Mouse (Mus musculus) thymus, adult 2 months (tissue): ENCODE data around the gene Ubl7. TPM values are rescaled to one million over a fixed set of nuclear protein-coding genes. Genes with fewer than 3 reads are reported as not detected.

Source experiments
- DNase-seq: peaks from one replicate; pipeline ENCODE4 v3.0.0; 2021
- H3K27ac ChIP-seq: fragments of 200-500 bp; 2 replicates; pipeline ENCODE4 v1.5.1; 2012; ENCODE audit warnings: low read length, control low read depth; ENCODE audit not compliant: control insufficient read depth, insufficient read depth
- H3K27me3 ChIP-seq: fragments of 200-500 bp; 2 replicates; pipeline ENCODE4 v1.6.1; 2012; ENCODE audit warnings: mild to moderate bottlenecking, low read length, moderate library complexity, mixed read lengths; ENCODE audit not compliant: control insufficient read depth, insufficient read depth
- H3K36me3 ChIP-seq: fragments of 200-500 bp; 2 replicates; pipeline ENCODE4 v1.6.1; 2012; ENCODE audit warnings: mild to moderate bottlenecking, low read length, moderate library complexity; ENCODE audit not compliant: control insufficient read depth, insufficient read depth
- H3K4me1 ChIP-seq: fragments of 200-500 bp; replicated peaks from 2 replicates; pipeline ENCODE4 v1.6.1; 2012; ENCODE audit warnings: low read length; ENCODE audit not compliant: control insufficient read depth, insufficient read depth
- H3K4me3 ChIP-seq: fragments of 200-500 bp; 2 replicates; pipeline ENCODE4 v1.5.1; 2012; ENCODE audit warnings: mild to moderate bottlenecking, low read length, control low read depth, moderate library complexity; ENCODE audit not compliant: control insufficient read depth, insufficient read depth
- CTCF ChIP-seq: fragments of 200-500 bp; IDR thresholded peaks from 2 replicates; pipeline ENCODE4 v1.5.1; 2012; ENCODE audit warnings: mild to moderate bottlenecking, control low read depth, low read length, moderate library complexity, borderline replicate concordance; ENCODE audit not compliant: control insufficient read depth, poor library complexity, insufficient read depth; ENCODE audit errors: extremely low read depth
- POLR2A ChIP-seq: fragments of 200-500 bp; IDR thresholded peaks from 2 replicates; pipeline ENCODE4 v1.6.1; 2012; ENCODE audit warnings: mild to moderate bottlenecking, low read length, control low read depth, moderate library complexity; ENCODE audit not compliant: control insufficient read depth, poor library complexity, insufficient read depth; ENCODE audit errors: extremely low read depth
- WGBS: fragments of 180-500 bp; shearing (Covaris S2); methylation state at CpG from one replicate; pipeline ENCODE4 v1.1.7; 2018; 5-methylcytosine and 5-hydroxymethylcytosine counted together
- polyA plus RNA-seq: library from polyadenylated mRNA; depleted of rRNA; stranded (reverse); fragments of >200 nt; gene quantifications from 2 replicates; pipeline ENCODE4 v1.2.3, GENCODE M21; 2012; rRNA removed

Gene Ubl7
- 182 and 201 TPM in 2 replicates for polyA plus RNA-seq

- peaks cover 5% of the 10 kb centered on the region for H3K36me3 ChIP-seq
- H3K4me1 ChIP-seq: peaks cover 4% of the 10 kb centered on the region
- no peak for TF ChIP-seq CTCF
- peak; percentile 93 for TF ChIP-seq POLR2A
- 3% methylated on average over 47 of the region's 47 CpGs for WGBS
- H3K27ac ChIP-seq: peak within 1 kb of the TSS; percentile 59
- DNase-seq: peak; percentile 91
- peak within 1 kb of the TSS; percentile 83 for H3K4me3 ChIP-seq
- H3K27me3 ChIP-seq: no peaks in the 10 kb centered on the region
Observed at GRCm38 (mm10) chr9:57910254-57911160, at the start of gene Ubl7. Ubl7 (plus strand) TSS chr9:57910979.

DNA sequence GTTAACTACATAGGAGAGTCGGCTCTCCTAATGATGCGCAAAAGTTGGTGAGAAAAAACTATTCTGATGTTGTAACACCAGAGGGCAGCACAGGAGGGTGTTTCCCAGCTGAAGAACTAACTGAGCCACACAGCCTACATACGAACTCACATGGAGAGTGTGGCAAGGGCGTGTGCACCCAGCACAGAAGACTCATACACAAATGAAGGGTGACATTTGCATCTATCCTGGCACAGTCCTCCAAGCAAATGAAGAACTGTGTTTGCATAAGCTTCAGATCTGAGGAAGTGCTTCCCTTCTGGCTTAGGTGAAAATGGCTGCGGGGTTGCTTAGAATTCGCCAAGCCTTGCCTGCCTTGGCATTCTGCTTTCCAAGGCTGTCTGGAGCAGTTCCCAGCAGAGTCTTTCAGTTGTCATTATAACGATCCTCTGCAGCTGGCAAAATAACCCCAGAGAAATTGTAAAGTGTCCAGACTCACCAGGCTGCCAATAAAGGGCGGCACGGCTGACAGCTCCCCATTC lies 48.8 kb upstream of the Ubl7 start:
- DNase-seq: peak; percentile 69
- 51% methylated on average over 9 of the region's 9 CpGs for WGBS
- Histone ChIP-seq H3K36me3 (no peaks in the 10 kb centered on the region), H3K27ac (no peak overlapping the region), H3K27me3 (no peaks in the 10 kb centered on the region), H3K4me1 (0 out of 2 replicates have a peak, but pooled peaks cover 2% of the 10 kb centered on the region), H3K4me3 (no peak overlapping the region)
- TF ChIP-seq POLR2A (no peak), CTCF (no peak)

DNA sequence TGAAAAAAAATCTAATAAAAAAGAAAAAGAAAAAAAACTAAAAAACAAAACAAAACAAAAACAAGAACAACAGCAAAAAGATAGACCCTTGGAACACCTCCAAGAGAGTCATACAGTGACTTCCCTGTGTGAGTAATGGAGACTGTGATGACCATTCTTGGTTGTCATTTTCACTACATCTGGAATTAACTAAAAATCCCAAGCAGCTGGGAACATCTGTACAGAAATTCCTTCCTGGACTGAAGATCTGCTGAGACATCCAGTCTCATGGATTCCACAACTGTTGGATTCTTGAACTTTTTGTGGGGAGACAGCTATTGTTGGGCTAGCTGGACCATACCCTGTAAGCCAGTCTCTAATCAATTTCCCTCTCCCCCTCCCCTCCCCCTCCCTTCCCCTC lies 46.4 kb upstream of the Ubl7 start:
- H3K27ac ChIP-seq: no peak overlapping the region
- DNase-seq: no peak
- no peaks in the 10 kb centered on the region for H3K27me3 ChIP-seq
- no peak overlapping the region for H3K4me3 ChIP-seq
- peaks cover 4% of the 10 kb centered on the region; the same call in 1 of the 2 replicates for H3K4me1 ChIP-seq
- no peaks in the 10 kb centered on the region for H3K36me3 ChIP-seq
- TF ChIP-seq CTCF: no peak
- TF ChIP-seq POLR2A: no peak

DNA sequence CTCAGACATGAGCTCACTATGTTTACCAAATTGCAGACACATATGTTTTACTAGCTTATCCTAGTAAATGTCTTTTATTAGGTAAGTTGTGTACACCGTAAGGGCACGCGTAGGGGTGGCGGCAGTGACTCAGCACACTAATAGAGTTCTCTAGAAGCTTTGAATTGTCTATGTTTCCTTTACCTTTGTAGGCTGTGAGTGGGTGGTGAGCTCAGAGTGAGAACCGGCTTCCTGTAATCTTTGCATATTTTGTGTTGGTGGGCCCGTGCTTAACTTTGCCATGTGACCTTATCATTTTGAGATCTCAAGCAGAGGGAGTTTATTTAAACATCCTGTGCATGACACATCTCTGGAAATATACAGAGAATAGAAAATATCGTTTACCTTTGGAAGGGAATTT lies 44.2 kb upstream of the Ubl7 start:
- no peak overlapping the region for H3K4me3 ChIP-seq

DNA sequence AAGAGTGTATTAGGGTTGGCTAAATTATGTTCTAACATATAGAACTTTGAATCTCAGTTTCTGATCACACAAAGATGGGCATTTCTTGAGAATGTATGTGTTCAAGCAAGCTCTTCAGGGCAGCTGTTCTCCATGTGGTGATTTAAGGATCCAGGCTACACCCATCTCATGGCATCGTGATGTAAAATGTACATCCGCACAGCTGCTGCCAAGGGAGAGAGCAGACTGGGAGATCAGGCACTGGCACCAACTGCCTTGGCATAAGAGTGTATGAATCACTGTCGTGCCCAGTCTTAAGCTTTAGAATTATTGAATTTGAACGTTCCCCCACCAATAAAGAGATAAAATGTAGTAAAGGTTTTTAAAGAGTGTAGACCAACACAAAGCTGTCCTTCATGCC lies 43.5 kb upstream of the Ubl7 start:
- Histone ChIP-seq H3K27ac (no peak overlapping the region), H3K4me1 (peaks cover 4% of the 10 kb centered on the region; the same call in 1 of the 2 replicates), H3K4me3 (no peak overlapping the region), H3K36me3 (no peaks in the 10 kb centered on the region), H3K27me3 (no peaks in the 10 kb centered on the region)
- DNase-seq: no peak
- TF ChIP-seq POLR2A (no peak), CTCF (no peak)
- 97% methylated on average over 4 of the region's 4 CpGs for WGBS

More for the DNA sequence above, 44.2 kb upstream of the Ubl7 start:
- Histone ChIP-seq H3K27me3 (no peaks in the 10 kb centered on the region), H3K36me3 (no peaks in the 10 kb centered on the region), H3K4me1 (peaks cover 4% of the 10 kb centered on the region; the same call in 1 of the 2 replicates), H3K27ac (no peak overlapping the region)
- peak; percentile 37 for DNase-seq
- WGBS: 45% methylated on average over 7 of the region's 7 CpGs
- no peak for TF ChIP-seq POLR2A
- no peak for TF ChIP-seq CTCF

DNA sequence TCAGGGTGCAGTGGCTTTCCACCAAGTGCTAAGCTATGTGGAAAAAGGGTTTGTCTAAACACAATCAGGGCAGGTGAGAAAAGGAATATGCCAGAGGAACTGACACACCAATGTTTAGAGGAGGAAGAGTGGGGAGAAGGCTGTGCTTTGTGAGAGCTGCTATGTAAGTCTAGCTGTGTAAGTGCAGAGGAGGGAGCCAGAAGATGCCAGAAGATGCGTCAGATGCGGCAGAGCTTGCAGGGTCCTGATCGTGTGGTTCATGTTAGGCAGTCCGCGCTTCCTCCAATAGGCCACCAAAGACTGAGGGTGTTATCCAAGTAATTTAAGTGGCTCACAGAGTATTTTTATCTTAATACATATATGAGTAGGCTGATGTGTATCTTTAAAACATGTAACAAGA lies 42.9 kb upstream of the Ubl7 start:
- H3K4me3 ChIP-seq: no peak overlapping the region
- no peaks in the 10 kb centered on the region for H3K36me3 ChIP-seq
- no peak for DNase-seq
- peaks cover 4% of the 10 kb centered on the region; the same call in 1 of the 2 replicates for H3K4me1 ChIP-seq
- TF ChIP-seq CTCF: no peak
- H3K27me3 ChIP-seq: no peaks in the 10 kb centered on the region
- WGBS: 96% methylated on average over 5 of the region's 5 CpGs
- no peak overlapping the region for H3K27ac ChIP-seq

DNA sequence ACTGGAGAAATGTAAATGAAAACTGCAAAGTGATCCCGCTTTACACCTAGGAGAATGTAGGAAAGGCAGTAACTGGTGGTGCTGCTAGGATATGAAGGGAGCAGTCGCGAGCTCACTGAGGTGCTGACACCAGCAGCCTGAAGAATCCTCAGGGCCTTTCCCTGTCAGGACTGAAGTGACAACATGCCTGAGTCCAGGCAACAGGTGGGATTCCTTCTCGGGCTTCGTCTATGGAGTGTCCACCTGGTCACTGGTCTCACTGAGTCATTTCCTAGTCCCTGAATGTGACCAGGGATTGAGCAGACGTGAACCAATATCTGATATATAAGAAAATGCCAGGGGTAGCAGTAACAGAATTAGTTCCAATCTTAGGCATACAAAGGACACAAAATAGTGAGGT lies 42.0 kb upstream of the Ubl7 start:
- TF ChIP-seq CTCF (no peak), POLR2A (no peak)
- 96% methylated on average over 6 of the region's 6 CpGs for WGBS

More for the DNA sequence above, 42.0 kb upstream of the Ubl7 start:
- Histone ChIP-seq H3K36me3 (no peaks in the 10 kb centered on the region), H3K4me3 (no peak overlapping the region), H3K27ac (no peak overlapping the region), H3K4me1 (peaks cover 4% of the 10 kb centered on the region; the same call in 1 of the 2 replicates), H3K27me3 (no peaks in the 10 kb centered on the region)
- no peak for DNase-seq
